Mouse (Mus musculus) limb, embryonic 12.5 days (tissue): ENCODE data around the gene Cxcl14. TPM values are rescaled to one million over a fixed set of nuclear protein-coding genes. Genes with fewer than 3 reads are reported as not detected.
A peak's percentile ranks its signal among the peaks of the same experiment; 100 is the strongest.

ENCODE experiments used
- ATAC-seq: fragments of 200-750 bp; cut with Nextera tagmentation; 2 replicates; pipeline ENCODE4 v1.8.0; 2017; ENCODE audit warnings: low read depth, moderate TSS enrichment; ENCODE audit not compliant: insufficient number of reproducible peaks, insufficient read depth, low FRiP score, low TSS enrichment
- H3K27ac ChIP-seq: fragments of 300-500 bp; sonication (generic); 2 replicates; pipeline ENCODE4 v1.5.1; 2016; ENCODE audit warnings: mild to moderate bottlenecking, moderate library complexity
- H3K27me3 ChIP-seq: fragments of 300-500 bp; sonication (generic); 2 replicates; pipeline ENCODE4 v1.6.1; 2016; ENCODE audit warnings: mild to moderate bottlenecking, moderate library complexity
- H3K36me3 ChIP-seq: fragments of 300-500 bp; sonication (generic); 2 replicates; pipeline ENCODE4 v1.6.1; 2016; ENCODE audit warnings: mild to moderate bottlenecking, moderate library complexity
- H3K4me1 ChIP-seq: fragments of 300-500 bp; sonication (generic); replicated peaks from 2 replicates; pipeline ENCODE4 v1.6.1; 2016
- H3K4me2 ChIP-seq: fragments of 300-500 bp; sonication (generic); 2 replicates; pipeline ENCODE4 v1.6.1; 2016; ENCODE audit warnings: mild to moderate bottlenecking, moderate library complexity
- H3K4me3 ChIP-seq: fragments of 300-500 bp; sonication (generic); replicated peaks from 2 replicates; pipeline ENCODE4 v1.5.1; 2016; ENCODE audit warnings: mild to moderate bottlenecking
- H3K9ac ChIP-seq: fragments of 300-500 bp; sonication (generic); replicated peaks from 2 replicates; pipeline ENCODE4 v1.6.1; 2016; ENCODE audit warnings: mild to moderate bottlenecking, moderate library complexity
- H3K9me3 ChIP-seq: fragments of 300-500 bp; sonication (generic); 2 replicates; pipeline ENCODE4 v1.6.1; 2016; ENCODE audit warnings: mild to moderate bottlenecking, moderate library complexity
- WGBS: fragments of 180-500 bp; shearing (Covaris S2); methylation state at CpG from one replicate; pipeline ENCODE4 v1.1.7; 2016; 5-methylcytosine and 5-hydroxymethylcytosine counted together
- polyA plus RNA-seq: library from polyadenylated mRNA; unstranded; fragments of >200 nt; fragmentation: Nextera tagmentation; extraction: Ambion mirVana; gene quantifications from 2 replicates; pipeline ENCODE4 v1.2.1, GENCODE M21; 2016

The Cxcl14 gene
- polyA plus RNA-seq, 1 experiment from 2014 or later = 342 TPM

GRCm38 (mm10) chr13:56289998-56290397 lies 6.4 kb downstream of the Cxcl14 start:
- 80% methylated on average over 6 of the region's 6 CpGs for WGBS
- peak overlapping the region; percentile 95 for H3K27ac ChIP-seq

GRCm38 (mm10) chr13:56289261-56289660 lies 7.1 kb downstream of the Cxcl14 start:
- peak overlapping the region; percentile 27; the same call in 1 of the 2 replicates for H3K9ac ChIP-seq
- WGBS = 11% methylated on average over 11 of the region's 11 CpGs
- peak overlapping the region; percentile 45 for H3K4me2 ChIP-seq
- peaks cover 35% of the 10 kb centered on the region for H3K36me3 ChIP-seq
- no peak overlapping the region; the same call in 1 of the 2 replicates for H3K4me3 ChIP-seq
- H3K27me3 ChIP-seq = peaks cover 13% of the 10 kb centered on the region
- H3K4me1 ChIP-seq = peaks cover 55% of the 10 kb centered on the region
- peak; percentile 85 for ATAC-seq
- peak overlapping the region; percentile 95 for H3K27ac ChIP-seq
- H3K9me3 ChIP-seq = no peaks in the 10 kb centered on the region

More at GRCm38 (mm10) chr13:56289998-56290397, 6.4 kb downstream of the Cxcl14 start:
- no peak overlapping the region for H3K4me3 ChIP-seq
- H3K4me2 ChIP-seq = peak overlapping the region; percentile 45; the same call in 1 of the 2 replicates
- H3K9me3 ChIP-seq = no peaks in the 10 kb centered on the region
- peaks cover 63% of the 10 kb centered on the region for H3K4me1 ChIP-seq
- H3K27me3 ChIP-seq = peaks cover 18% of the 10 kb centered on the region
- no peak overlapping the region for H3K9ac ChIP-seq
- H3K36me3 ChIP-seq = peaks cover 35% of the 10 kb centered on the region
- ATAC-seq = no peak

- 22% methylated on average over 4 of the region's 4 CpGs for WGBS
- Histone ChIP-seq H3K9me3 (no peaks in the 10 kb centered on the region), H3K36me3 (peaks cover 33% of the 10 kb centered on the region), H3K4me1 (peaks cover 49% of the 10 kb centered on the region), H3K4me2 (peak overlapping the region; percentile 45), H3K27me3 (peaks cover 6% of the 10 kb centered on the region), H3K9ac (0 out of 2 replicates have a peak overlapping the region, but pooled peaks have one; percentile 1), H3K4me3 (no peak overlapping the region), H3K27ac (peak overlapping the region; percentile 95)
- ATAC-seq = no peak
Observed at GRCm38 (mm10) chr13:56288601-56289000, 7.8 kb downstream of the Cxcl14 start.

GRCm38 (mm10) chr13:56287091-56287490 lies 9.3 kb downstream of the Cxcl14 start:
- H3K4me1 ChIP-seq = peaks cover 39% of the 10 kb centered on the region
- no peak overlapping the region for H3K4me2 ChIP-seq
- H3K4me3 ChIP-seq = no peak overlapping the region
- peaks cover 18% of the 10 kb centered on the region for H3K36me3 ChIP-seq
- H3K27ac ChIP-seq = no peak overlapping the region
- no peaks in the 10 kb centered on the region for H3K9me3 ChIP-seq
- WGBS = 81% methylated on average over 9 of the region's 9 CpGs
- no peak overlapping the region for H3K9ac ChIP-seq
- no peaks in the 10 kb centered on the region for H3K27me3 ChIP-seq
- no peak for ATAC-seq

- H3K27me3 ChIP-seq = no peaks in the 10 kb centered on the region
- peaks cover 9% of the 10 kb centered on the region for H3K4me1 ChIP-seq
- H3K4me3 ChIP-seq = no peak overlapping the region
- no peaks in the 10 kb centered on the region for H3K9me3 ChIP-seq
- H3K4me2 ChIP-seq = no peak overlapping the region
- no peaks in the 10 kb centered on the region for H3K36me3 ChIP-seq
- H3K9ac ChIP-seq = no peak overlapping the region
- WGBS = 94% methylated on average over 13 of the region's 13 CpGs
- no peak for ATAC-seq
- H3K27ac ChIP-seq = no peak overlapping the region
Observed at GRCm38 (mm10) chr13:56283321-56283720, 13.0 kb downstream of the Cxcl14 start.

- WGBS = 79% methylated on average over 6 of the region's 6 CpGs
Observed at GRCm38 (mm10) chr13:56280356-56280755, 16.0 kb downstream of the Cxcl14 start.

GRCm38 (mm10) chr13:56279439-56279838 lies 16.9 kb downstream of the Cxcl14 start:
- no peak overlapping the region for H3K4me2 ChIP-seq

More at GRCm38 (mm10) chr13:56280356-56280755, 16.0 kb downstream of the Cxcl14 start:
- Histone ChIP-seq H3K36me3 (no peaks in the 10 kb centered on the region), H3K27me3 (0 out of 2 replicates have a peak, but pooled peaks cover under 1% of the 10 kb centered on the region), H3K27ac (no peak overlapping the region), H3K4me2 (no peak overlapping the region), H3K4me1 (no peaks in the 10 kb centered on the region), H3K4me3 (no peak overlapping the region), H3K9me3 (no peaks in the 10 kb centered on the region), H3K9ac (no peak overlapping the region)
- ATAC-seq = no peak

GRCm38 (mm10) chr13:56275171-56275570 lies 21.2 kb downstream of the Cxcl14 start:
- H3K4me1 ChIP-seq = no peaks in the 10 kb centered on the region
- no peak overlapping the region for H3K4me3 ChIP-seq
- WGBS = 50% methylated on average over 2 of the region's 2 CpGs
- no peak for ATAC-seq
- no peak overlapping the region for H3K4me2 ChIP-seq
- no peaks in the 10 kb centered on the region for H3K36me3 ChIP-seq
- H3K27me3 ChIP-seq = peaks cover 4% of the 10 kb centered on the region; the same call in 1 of the 2 replicates
- H3K9me3 ChIP-seq = peaks cover 12% of the 10 kb centered on the region
- no peak overlapping the region for H3K9ac ChIP-seq
- H3K27ac ChIP-seq = no peak overlapping the region

More at GRCm38 (mm10) chr13:56279439-56279838, 16.9 kb downstream of the Cxcl14 start:
- Histone ChIP-seq H3K9me3 (no peaks in the 10 kb centered on the region), H3K4me3 (no peak overlapping the region), H3K27ac (no peak overlapping the region), H3K9ac (no peak overlapping the region), H3K36me3 (no peaks in the 10 kb centered on the region), H3K27me3 (0 out of 2 replicates have a peak, but pooled peaks cover 4% of the 10 kb centered on the region), H3K4me1 (no peaks in the 10 kb centered on the region)
- 11% methylated on average over 8 of the region's 8 CpGs for WGBS
- peak; percentile 75; the same call in 1 of the 2 replicates for ATAC-seq

- Histone ChIP-seq H3K27ac (no peak overlapping the region), H3K4me2 (no peak overlapping the region), H3K9ac (no peak overlapping the region), H3K27me3 (peaks cover 8% of the 10 kb centered on the region), H3K4me3 (no peak overlapping the region), H3K36me3 (no peaks in the 10 kb centered on the region), H3K4me1 (no peaks in the 10 kb centered on the region), H3K9me3 (peaks cover 12% of the 10 kb centered on the region)
- 72% methylated on average over 13 of the region's 13 CpGs for WGBS
- ATAC-seq = no peak
Observed at GRCm38 (mm10) chr13:56270124-56270523, 26.2 kb downstream of the Cxcl14 start.

- Histone ChIP-seq H3K4me1 (no peaks in the 10 kb centered on the region), H3K27me3 (peaks cover 21% of the 10 kb centered on the region), H3K4me3 (no peak overlapping the region), H3K9me3 (peaks cover 17% of the 10 kb centered on the region), H3K4me2 (no peak overlapping the region), H3K36me3 (no peaks in the 10 kb centered on the region), H3K27ac (no peak overlapping the region), H3K9ac (no peak overlapping the region)
- 77% methylated on average over 4 of the region's 4 CpGs for WGBS
- ATAC-seq = no peak
Observed at GRCm38 (mm10) chr13:56267396-56267795, 29.0 kb downstream of the Cxcl14 start.

GRCm38 (mm10) chr13:56266435-56266834 lies 29.9 kb downstream of the Cxcl14 start:
- no peak for ATAC-seq
- WGBS = 36% methylated on average over 8 of the region's 8 CpGs
- no peak overlapping the region for H3K4me3 ChIP-seq
- H3K36me3 ChIP-seq = no peaks in the 10 kb centered on the region
- no peaks in the 10 kb centered on the region for H3K4me1 ChIP-seq
- peaks cover 30% of the 10 kb centered on the region for H3K27me3 ChIP-seq
- peaks cover 10% of the 10 kb centered on the region; the same call in 1 of the 2 replicates for H3K9me3 ChIP-seq
- no peak overlapping the region for H3K9ac ChIP-seq
- H3K4me2 ChIP-seq = no peak overlapping the region
- no peak overlapping the region for H3K27ac ChIP-seq

GRCm38 (mm10) chr13:56265661-56266060 lies 30.7 kb downstream of the Cxcl14 start:
- Histone ChIP-seq H3K27me3 (peaks cover 38% of the 10 kb centered on the region), H3K4me1 (no peaks in the 10 kb centered on the region), H3K4me3 (no peak overlapping the region), H3K9me3 (peaks cover 4% of the 10 kb centered on the region; the same call in 1 of the 2 replicates), H3K9ac (no peak overlapping the region), H3K36me3 (no peaks in the 10 kb centered on the region), H3K4me2 (no peak overlapping the region), H3K27ac (no peak overlapping the region)
- WGBS = 68% methylated on average over 5 of the region's 5 CpGs
- no peak for ATAC-seq
